Mouse (Mus musculus): Measurements from ENCODE around the gene Gm12216.

- TF ChIP-seq CHD2 (IDR thresholded peaks at IDR 0.05; ENCODE audit: low read depth, low read length) (no peak), ZC3H11A (IDR thresholded peaks at IDR 0.05; ENCODE audit: borderline replicate concordance, low read depth, low read length) (no peak), HCFC1 (IDR thresholded peaks at IDR 0.05; ENCODE audit: borderline replicate concordance, insufficient read depth, low read length) (no peak)
Measured at GRCm38 (mm10) chr11:53788196-53788595, 70.9 kb downstream of the Gm12216 start.

Measured in ES-E14 (cell line).